Mouse (Mus musculus): ENCODE results near the gene Kntc1.

Gene Kntc1

DNA sequence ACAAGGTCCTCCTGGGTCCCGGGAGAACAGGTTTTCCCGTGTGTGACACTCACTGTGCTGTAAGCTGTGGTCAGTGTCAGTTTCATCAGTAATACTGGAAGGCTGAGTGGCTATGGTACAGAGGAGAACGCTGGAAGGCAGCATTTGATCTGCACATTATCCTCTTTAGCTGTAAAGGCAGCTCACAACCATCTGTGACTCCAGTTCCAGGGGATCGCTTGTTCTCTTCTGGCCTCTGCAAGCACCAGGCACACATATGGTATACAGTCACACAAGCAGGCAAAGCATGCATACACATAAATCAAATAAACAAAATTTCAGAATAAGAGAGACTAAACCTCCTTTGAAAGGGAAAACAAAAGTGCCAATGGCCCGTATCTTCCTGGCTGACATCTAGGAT is 59.0 kb downstream of the Kntc1 start:
- DNase-seq (ENCODE audit: extremely low spot score, low read depth, low spot score): no peak

DNA sequence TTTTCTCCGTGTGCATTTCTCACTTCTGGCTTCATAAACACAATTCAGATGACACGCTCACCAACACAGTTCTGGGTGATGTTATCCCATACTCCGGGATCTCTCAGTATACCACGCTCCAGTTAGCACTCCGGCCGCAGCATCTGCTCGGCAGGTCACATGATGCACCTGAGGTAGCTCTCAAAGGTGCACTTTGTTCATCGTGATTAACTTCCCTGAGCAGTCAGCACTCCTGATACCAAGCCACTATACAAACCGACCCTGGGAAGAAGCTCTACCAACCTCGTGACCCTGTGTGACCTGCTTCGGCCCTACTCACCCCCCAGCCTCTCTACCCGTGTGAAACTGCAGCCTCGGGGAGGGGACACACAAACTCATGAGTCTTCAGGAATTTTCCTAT is 59.6 kb downstream of the Kntc1 start:
- DNase-seq (ENCODE audit: extremely low spot score, low read depth, low spot score): no peak

DNA sequence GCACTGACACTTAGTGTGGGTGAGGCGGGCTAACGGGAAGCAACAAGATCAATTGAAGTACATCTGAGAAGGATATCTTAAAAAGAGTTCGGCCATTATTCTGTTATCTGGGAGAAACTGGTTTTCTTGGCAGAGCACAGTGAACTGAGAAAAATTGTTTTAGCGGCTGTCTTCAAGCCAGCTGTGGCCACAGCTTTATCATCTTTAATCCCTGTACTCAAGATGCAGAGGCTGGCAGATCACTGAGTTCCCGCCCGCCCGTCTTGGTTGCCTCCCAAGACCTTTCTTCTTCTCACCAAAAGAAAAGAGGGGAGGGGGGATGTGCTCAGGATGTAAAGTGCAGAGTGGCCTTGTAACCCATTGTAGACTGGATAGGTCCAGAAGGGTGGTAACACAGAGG is 67.4 kb downstream of the Kntc1 start:
- no peak for DNase-seq (ENCODE audit: extremely low spot score, low read depth, low spot score)

DNA sequence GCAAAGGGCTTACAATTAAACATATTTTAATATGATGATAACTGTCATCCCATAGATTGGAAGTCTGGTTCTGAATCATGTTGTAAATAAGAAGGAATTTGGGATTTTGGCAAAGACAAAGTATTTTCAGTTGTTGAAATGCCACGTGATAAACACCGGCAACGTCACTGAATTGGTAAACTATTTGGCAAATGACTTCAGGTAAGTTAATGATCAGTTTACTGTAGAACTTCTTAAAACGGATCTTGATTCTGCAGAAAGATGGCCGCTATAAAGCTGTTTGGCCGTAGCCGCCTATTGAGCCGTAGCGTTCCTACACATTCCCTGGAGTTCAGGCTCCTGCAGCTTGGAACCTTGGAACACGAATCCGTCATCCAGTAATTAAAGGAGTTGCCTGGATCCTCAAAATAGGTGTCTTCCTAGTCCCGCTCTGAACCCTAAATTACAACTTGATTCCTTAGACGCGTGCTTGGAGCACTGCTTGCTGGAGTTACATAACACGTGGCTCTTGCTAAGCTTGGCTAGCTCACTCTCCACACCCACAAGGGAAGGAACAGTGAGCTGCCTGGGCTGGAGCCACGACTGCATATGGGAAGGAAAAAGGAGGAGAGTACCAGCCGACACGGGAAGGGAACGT is 69.5 kb downstream of the Kntc1 start:
- DNase-seq (ENCODE audit: extremely low spot score, low read depth, low spot score): no peak

DNA sequence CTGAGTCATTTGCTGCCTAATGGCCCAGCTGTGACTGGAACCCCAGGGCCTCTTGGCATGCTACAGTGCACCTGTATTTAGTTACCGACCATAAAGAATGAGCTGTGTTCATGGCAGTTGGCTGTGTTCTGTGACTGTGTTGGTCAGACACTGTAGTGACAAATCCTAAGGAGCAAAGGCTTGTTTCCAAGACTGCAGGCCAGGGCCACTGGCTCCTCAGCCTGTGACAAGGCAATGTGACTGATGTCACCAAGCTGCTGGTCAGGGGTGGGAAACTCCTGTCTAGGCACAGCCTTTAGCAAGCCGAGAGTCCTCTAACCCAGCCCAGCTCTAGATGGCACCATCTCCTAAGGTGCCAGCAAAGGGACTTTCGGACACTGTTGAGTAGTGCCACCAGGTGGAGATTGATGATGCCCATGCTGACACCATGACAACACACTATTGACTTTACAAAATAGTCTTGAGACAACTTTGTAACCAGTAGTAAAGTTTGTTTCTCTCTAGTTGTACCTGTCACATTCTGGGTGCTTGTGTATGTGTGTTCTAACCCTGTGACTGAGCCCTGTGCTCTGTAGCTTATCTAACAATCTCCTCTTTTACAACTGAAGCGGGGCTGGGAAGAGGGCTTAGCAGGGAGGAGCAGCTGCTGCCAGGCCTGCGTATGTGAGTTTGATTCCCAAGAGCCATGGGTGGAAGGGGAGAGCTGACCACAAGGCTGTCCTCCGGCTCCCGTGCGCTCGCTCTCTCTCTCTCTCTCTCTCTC is 71.2 kb downstream of the Kntc1 start:
- no peak for DNase-seq (ENCODE audit: extremely low spot score, low read depth, low spot score)

DNA sequence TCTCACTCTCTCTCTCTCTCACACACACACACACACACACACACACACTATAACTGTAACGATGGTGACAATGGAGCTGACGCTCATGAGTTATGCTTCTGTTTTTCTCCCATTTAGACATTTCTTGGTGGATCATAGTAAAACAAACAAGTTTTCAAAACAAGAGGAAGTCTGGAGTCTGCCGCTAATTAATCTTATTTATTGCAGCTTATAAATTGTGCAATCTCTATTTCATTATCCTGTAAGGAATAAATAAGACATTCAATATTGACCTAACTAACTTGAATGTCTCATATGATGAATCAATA is 71.7 kb downstream of the Kntc1 start:
- no peak for DNase-seq (ENCODE audit: extremely low spot score, low read depth, low spot score)

DNA sequence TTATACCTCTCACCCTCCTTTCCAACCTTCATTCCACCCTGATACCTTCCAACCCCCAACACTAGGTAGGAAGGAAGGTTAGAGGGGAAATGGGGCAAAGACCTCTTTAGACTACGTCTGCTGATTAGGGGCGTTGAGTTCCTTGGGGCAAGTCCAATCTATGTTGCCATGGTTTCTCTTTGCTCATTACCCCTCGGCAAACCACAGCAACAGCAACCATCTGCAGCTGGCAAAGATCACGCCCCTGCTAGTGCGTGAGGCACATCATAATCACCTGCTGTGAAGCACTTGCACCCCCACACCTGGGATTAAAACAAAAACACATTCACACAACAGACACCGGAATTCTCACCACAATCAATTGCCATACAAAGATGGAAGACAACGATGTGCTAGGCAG is 73.2 kb downstream of the Kntc1 start:
- no peak for DNase-seq (ENCODE audit: extremely low spot score, low read depth, low spot score)

DNA sequence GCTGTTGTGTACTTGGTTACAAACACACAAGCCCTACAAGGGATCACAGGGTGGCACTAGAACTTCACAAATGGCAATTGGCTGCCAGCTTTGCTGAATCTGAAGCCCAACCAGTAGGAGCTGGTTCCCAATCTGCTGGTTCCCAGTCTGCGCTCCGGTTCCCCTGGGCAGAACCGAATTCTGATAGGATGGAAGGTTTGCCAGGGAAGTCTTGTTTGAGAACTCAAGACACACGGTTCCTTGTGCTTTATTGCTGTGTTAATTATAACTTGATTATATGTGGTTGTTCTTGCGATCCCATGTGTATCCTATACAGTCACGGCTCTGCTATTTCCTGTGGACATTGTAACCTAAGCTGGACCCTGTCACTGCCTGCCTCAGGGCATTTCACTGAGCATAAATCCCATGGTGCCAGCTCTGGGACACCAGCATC is 78.2 kb downstream of the Kntc1 start:
- no peak for DNase-seq (ENCODE audit: extremely low spot score, low read depth, low spot score)

DNA sequence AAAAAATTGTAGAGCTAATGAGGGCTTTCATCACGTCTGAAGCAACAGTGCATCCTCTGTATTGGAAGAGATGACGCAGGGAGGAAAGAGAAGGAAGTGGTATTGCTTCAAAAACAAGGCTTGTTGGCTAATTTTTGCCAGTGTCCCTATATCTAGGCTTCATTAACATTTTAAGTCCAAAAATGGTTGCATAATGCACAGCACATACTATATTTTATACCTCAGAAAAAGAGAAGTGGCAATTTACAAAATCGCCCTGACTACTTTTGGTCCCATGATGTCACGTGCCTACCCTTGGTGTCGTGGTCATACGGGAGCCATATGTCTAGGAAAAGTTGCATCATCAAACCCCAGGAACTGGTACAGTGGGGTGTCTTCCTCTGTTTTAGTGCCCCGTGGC is 82.8 kb downstream of the Kntc1 start:
- no peak for DNase-seq (ENCODE audit: extremely low spot score, low read depth, low spot score)

DNA sequence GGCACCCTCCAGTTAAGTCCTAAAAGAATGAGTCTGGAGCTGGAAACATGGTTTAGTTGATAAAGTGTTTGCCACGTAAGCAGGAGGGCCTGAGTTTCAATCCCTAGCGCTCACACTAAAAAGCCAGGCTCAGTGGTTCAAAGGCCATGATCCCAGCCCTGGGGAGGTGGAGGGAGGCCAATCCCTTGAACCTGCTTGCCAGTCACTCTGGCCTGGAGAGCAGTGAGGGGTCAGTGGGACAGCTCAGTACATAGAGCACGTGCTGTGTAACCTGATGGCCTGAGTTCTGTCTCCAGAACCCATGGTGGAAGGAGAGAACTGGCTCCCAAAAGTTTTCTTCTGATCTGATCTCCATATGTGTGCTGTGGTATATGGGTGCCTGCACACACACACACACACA is 85.3 kb downstream of the Kntc1 start:
- no peak for DNase-seq (ENCODE audit: extremely low spot score, low read depth, low spot score)

DNA sequence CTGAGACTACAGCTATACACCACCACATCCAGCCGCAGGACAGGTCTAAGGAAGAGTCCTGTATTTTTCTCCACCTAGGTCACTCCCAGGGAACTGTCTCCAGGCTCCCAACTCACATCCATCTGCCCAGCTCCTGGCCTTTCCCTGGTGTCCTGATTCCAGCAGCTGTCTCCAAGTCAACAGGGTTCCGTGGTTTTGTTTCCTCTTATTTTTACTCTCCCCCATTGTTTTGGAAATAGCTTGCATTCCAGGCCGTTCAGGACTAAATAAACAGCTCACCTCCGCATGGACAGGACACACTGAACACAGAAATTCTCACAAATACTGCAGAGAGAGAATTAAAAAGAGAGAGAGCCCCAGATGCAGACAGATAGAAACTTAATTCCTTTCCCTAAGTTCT is 87.9 kb downstream of the Kntc1 start:
- no peak for DNase-seq (ENCODE audit: extremely low spot score, low read depth, low spot score)

DNA sequence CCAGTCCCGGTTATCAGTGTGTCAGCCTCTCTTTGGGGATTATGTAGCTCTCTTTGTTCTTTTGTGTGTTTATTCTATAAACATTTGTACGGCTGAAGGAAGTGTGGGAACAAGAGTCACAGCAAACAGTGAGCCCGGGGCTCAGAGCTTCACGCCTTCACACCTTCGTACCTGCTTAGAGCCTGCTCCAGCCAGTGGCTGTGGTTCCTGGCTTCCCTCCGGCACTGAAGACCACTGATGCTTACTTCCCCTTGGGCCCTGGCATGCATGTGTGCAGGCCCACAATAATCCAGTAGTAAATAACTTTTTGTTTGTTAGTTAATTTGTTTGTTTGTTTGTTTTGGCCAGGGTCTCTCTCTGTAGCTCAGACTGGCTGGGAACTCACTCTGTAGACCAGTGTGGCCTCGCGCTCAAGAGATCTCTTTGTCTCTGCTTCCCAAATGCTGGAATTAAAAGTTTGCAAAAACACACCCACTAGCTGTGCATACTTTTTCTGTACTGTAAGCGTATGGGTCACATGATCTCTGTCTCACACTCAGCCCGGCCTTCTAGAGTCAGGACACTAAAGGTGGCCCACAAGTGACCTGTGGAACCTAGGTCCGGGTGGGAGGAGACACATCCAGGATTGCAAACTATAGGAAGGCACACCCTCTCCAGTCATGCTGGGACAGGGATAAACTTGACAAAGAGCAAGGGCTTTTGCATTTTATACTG is 92.9 kb downstream of the Kntc1 start:
- no peak for DNase-seq (ENCODE audit: extremely low spot score, low read depth, low spot score)

DNA sequence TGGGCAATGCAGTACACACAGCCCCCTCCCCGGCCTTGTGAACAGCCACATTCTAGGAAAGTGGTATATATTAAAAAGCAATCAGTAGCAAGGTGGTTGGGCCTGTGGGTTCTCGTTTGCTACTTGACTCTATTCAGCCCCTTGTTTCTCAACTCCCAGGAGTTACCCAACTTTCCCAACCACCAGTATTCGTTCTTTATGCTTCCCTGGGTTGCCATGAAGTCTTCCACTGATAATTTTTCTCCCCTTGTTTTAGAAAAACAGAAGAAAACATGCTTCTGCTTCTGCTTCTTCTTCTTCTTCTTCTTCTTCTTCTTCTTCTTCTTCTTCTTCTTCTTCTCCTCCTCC is 93.4 kb downstream of the Kntc1 start:
- DNase-seq (ENCODE audit: extremely low spot score, low read depth, low spot score): no peak

DNA sequence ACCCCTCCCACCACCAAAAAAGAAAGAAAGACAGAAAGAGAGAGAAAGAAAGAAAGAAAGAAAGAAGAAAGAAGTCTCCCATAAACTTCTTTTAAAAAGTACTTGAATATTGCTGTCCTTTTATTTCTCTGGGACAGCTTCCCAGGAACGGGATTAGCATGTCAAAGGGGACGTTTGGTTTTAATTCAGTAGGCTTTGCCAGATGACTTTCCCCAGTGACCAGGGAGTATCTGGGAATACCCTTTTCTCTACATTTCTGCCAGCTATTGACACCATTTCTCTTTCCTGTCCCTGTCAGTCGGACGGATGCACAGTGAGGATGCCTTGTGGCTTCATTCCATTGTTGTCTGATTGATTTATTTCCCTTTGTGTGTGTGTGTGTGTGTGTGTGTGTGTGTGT is 94.3 kb downstream of the Kntc1 start:
- no peak for DNase-seq (ENCODE audit: extremely low spot score, low read depth, low spot score)

DNA sequence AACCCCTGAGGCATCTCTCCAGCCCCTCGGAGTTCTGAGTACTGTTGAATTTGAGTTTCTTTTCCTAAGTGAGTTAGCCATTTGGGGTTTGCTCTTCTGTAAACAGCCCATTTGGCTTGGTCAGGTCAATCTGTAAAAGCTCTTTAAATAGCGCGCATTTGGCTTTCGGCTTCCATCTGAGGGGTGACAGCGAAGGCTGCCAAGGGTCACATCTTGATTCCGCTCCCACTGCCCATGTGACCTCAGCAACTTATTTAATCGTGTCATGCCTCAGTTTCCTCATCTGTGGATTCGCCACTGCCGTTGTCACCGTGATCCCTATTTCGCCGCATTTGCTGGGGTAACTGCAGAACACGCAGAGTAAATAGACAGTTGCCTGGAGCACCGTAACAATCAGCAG is 94.8 kb downstream of the Kntc1 start:
- no peak for DNase-seq (ENCODE audit: extremely low spot score, low read depth, low spot score)

DNA sequence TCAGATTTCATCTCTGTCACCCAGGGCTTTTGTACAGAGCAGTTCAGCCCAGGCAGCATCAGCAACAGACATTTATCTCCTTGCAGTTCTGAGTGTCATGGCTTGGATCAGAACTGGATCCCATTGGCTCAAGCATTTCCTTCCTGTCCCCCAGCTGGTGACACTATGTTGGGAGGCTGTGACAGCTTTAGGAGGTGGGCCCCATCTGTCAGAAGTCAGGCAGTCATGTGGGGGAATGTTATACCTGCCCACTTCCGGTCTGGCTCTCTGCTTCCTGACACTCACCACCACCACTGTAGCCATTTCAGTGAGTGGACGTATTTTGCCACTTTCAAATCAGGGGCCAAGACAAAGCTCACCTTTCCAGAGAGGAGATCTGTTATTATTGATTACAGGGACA is 101.9 kb downstream of the Kntc1 start:
- DNase-seq (ENCODE audit: extremely low spot score, low read depth, low spot score): no peak

DNA sequence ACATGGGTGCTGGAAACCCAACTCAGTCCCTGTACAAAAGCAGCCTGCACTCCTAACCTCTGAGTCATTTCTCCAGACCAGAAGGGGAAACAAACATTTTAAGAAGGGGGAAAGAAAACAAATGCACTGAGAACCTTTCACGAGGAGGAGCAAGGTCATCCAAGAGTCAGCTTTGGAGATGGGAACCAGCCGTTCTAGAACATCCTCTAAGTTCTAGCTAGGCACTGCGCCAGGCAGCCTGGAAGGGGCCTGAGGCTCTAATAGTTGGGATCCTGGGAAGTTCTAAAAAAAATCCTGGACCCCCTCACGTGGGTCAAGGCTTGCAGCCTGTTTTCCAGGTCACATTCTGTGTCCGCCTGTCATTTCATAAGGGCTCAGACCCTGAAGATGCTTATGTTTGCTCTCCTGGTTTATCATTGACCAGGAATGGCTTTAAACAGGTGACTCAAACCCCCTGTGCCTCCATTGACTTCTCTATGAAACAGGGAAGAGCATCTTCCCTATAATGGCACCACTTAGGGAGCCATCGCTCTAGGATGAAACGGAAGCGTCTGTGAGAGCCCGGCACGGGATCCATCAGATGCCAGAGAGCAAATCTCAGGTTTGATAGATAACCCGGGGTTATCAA is 104.5 kb downstream of the Kntc1 start:
- DNase-seq (ENCODE audit: extremely low spot score, low read depth, low spot score): no peak

DNA sequence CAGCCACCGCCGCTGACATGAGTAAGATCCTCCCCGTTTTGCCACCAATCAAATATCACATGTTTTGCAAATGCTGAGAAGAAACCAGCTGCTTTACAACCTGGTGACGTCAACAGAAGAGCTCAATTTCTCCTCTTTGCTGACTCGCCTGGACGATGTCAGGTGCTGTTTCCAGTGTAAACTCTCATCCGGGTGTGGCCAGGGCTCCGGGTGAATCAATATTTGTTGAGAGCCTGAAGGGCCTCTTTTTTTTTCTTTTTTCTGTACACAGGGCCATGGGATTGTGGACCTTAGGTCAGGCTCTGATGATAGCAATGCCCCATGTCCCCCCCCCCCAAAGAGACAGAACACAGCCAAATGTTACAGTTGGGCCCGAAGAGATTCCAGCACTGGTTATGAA is 105.0 kb downstream of the Kntc1 start:
- no peak for DNase-seq (ENCODE audit: extremely low spot score, low read depth, low spot score)

DNA sequence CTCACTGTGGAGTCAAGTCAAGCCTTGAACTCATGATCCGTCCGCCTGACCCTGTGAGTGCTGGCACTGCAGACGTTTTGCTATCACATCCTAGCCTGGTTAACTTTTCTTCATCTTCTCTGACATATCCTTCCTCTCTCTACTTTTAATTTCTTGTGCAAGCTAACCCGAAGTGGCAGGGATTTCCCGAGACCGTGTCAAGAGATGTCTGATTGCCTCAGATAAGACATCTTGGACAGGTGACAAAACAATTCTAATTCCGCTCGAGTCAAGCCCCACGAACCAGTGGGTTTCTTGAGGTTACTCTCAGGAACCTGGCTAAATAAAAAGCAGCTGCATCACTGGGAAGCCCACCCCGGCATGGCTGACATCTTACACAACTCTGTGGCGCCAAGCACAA is 109.3 kb downstream of the Kntc1 start:
- no peak for DNase-seq (ENCODE audit: extremely low spot score, low read depth, low spot score)

DNA sequence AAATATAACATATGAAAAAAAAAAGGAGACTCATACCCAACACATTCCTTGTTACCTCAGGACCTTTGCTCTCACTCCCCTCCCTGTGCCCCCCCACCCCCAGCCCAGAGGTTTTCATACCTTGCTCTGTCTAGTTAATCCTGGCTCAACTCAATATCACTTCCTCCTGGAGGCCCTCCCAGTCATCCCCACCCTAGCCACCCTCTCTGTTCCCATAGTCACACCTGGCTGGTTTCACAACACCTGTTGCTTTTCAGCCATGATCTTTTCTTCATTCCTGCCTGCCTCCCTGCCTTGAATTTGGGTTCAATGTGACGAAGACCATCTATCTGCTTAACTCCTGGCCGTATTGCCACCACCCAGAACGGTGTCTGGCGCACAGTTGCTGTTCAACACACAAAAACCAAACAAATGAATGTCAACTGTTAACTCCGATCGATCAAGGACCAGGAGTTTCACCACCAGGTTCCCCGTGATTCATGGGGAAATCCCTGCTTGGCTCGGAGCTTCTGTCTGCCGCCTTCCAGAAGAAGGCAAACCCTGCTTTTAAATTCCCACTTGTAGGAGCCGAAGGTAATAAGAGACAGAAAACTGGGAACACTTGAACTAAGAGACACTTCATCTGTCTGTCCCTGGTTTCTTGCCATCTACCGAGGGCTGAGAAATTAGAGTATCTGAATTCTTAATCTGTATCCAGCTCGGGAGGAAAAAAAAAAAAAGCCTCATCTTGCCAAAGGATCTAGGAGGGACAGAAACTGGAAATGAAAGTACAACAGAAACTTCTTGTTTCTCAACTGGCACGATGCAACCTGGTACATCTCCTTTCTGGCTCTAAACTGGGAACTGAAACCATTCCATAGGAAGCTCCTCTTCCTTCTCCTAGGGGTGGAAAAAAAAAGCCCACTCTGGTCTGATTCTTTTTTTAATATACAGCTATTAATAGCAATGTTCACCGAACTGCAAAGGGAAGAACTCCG is 113.1 kb downstream of the Kntc1 start:
- no peak for DNase-seq (ENCODE audit: extremely low spot score, low read depth, low spot score)

DNA sequence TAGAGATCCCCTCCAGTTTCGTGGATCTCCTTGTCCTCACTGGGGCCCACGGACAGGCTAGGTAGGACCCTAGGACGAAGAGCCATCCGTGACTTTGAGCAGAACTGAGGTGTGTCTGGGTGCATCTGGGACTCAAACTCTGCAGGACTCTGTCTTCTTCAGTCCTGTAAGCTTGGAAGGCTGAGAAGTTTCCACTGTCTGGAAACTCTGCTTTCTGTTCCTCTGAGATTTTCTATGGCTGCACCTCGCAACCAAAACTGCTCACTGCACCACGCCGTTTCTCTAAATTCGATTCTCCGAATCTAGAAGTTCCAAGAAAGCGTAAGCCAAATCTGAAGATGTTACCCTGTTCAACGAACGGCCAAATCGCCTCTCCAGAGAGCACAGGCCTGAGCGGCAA is 114.4 kb downstream of the Kntc1 start:
- DNase-seq (ENCODE audit: extremely low spot score, low read depth, low spot score): no peak
